Mouse (Mus musculus) left cerebral cortex, postnatal 14 days (tissue): ENCODE measurements around the gene Frzb. TPM values are rescaled to one million over a fixed set of nuclear protein-coding genes. Genes with fewer than 3 reads are reported as not detected.
"Not testable (repeated sequence)": the region's sequence is repeated elsewhere in the genome, so short reads cannot be mapped to it uniquely, and the experiment has no call there.

Source experiments
- DNase-seq, 2 experiments: peaks; one replicate each; pipeline ENCODE4 v3.0.0; 2021 to 2022; ENCODE audit warnings: low spot score in 2 of 2, mixed read lengths in 1 of 2
- intact Hi-C: fragments of 180-260 bp; cut with DNase I; formaldehyde crosslinking; loops from one replicate; pipeline ENCODE4 v1.15.1; 2025
- long read RNA-seq, 2 experiments: library from polyadenylated mRNA; stranded (forward); transcript quantifications; one replicate each; pipeline ENCODE4 v2.0.0; 2021
- total RNA-seq, 2 experiments: library from RNA; stranded (reverse); gene quantifications; 2 replicates each; pipeline ENCODE4 v1.2.3; 2021

Frzb gene
- total RNA-seq = 10 to 100 TPM; 18.3 to 26.8 TPM
- long read RNA-seq, experiment 1, transcript Frzb-201 (6 exons, 3,149 nt) = major isoform, 33 of 34 reads
- long read RNA-seq, experiment 1, partial matches to known transcripts = 0 of 34 reads
- long read RNA-seq, experiment 1, other reads (novel, unspliced or antisense) = 1 of 34 reads
- long read RNA-seq, experiment 2, transcript Frzb-201 (6 exons, 3,149 nt) = major isoform, 25 of 27 reads
- long read RNA-seq, experiment 2, partial matches to known transcripts = 0 of 27 reads
- long read RNA-seq, experiment 2, other reads (novel, unspliced or antisense) = 2 of 27 reads

DNA sequence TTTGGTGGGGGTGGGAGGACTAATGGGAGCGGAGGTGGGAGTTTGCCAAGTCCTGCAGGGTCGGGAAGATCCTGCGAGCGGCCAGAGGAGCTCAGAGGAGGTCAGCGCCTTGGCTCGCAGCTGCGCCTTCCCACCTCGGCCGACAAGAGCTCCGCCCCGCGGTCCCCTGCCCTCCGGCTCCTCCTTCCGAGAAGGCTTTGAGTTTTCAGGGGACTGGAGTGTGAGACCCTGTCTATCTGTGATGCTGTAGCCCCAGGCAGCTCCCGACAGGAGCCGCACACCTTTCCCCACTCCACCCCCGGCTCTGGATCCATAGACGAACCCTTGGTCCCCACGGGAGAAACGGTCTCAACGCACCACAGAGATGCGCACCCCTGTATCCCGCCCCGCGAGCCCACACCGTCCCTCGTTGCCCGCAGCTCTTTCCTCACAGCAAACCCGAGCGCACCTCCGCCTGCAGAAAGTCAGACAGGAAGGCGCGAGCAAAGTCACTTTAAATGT is at the start of gene Frzb:
Gene Frzb, minus strand, starts transcription at position 335 of the 501 bp plus-strand sequence.
- intact Hi-C loops = no loop called here

DNA sequence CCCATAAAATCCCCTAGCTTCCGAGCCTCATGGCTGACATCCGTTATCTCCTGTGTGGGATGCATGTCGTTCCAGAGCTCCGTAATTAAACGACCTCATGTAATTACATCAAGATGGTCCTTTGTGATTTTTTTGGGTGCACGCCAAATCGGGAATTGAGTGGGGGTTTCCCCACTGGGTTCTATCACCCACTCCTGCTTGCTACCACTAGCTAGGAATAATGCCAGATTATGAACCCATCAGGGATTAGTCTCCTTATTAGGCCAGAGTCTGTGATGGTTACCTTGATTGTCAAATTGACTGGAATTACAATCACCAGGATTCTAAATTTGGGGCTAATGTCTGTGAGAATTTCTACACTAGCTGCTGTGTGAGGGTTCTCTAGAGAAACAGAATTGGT is 47.9 kb upstream of the Frzb start:
- intact Hi-C loops, DNase-seq: not testable (repeated sequence)

More for the DNA sequence above, at the start of gene Frzb:
- peak; percentile 5 to 7 for DNase-seq

DNA sequence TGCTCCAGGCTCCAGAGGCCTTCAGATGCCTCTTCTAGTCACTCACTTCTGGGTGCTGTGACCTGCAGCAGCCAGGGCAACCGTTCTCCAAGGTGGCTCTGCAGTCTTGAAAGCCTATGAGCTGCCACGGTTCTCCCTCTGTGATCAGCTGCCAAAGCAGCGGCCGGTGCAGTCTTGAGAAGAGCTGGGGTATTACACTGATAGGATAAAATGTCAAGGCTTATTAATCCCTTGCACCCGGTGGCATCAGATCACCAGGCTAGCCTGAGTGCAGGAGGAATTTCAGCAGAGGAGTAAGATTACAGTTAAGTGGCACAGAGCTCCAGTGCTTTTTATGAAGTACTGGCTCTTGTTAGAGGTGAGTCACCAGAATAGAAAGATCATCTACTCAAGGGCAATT is 39.4 kb upstream of the Frzb start:
- intact Hi-C loops = no loop called here
- DNase-seq = no peak

DNA sequence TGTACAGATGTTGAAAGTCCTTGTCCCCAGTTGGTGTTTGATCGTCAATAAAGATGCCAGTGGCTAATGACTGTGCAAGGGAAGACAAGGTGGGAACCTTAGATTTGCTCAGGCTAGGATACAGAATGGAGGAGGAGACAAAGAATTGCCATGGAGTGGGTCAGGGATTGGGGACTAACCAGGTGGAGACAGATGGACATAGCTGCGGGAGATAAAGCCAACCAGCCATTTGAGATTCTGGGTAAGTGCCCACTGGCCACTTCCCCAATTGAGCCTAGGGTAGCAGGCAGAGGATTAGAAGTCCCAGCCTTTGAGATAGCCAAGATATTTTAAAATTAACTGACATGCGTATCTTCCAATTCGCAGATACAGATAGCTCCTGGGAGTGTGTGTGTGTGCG is 37.5 kb upstream of the Frzb start:
- intact Hi-C loops = no loop called here
- DNase-seq = no peak

DNA sequence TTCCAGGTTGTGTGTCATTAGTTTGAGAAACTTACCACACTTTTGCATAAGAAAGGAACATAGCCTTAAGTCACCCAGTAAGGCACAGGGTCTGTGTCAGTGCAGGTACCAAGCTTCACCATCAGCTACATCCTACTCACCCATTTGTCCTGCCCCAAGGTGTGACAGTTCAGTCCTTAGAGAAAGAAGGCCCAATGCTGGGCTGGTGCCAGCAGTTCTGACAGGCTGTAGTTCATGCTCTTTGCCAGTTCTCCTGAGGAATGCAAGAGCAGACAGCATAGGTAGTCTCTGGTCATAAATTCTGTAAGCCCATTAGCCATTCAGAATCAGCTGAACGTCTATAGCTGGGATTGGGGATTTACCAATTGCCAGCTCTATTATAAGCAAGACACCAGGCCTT is 28.4 kb upstream of the Frzb start:
- DNase-seq = no peak
- intact Hi-C loops = no loop called here

DNA sequence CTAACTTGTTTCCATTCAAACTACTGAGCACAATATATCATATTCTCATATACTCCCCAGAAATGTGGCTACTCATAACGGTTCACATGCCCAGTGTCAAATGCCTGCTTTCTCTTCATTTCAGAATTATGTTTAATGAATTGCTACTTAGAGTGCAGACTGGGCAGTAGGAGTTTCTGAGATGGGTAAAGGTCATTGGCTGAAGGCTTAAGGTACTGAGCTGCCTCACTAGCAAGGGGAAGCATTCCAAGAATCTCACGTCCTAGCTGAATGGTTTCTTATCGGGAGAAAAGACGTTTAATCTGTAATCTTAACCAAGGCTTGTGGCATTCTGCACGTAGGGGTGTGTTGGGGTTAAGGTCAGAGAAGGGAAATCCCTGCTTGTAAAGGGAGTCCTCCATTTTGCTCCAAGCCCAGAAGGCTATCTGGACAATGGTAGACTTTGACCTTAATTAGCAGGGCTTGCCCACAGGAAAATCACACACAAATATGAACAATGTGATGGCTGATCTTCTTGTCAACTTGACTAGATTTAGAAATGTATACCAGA is 26.9 kb upstream of the Frzb start:
- intact Hi-C loops = no loop called here
- DNase-seq = no peak

DNA sequence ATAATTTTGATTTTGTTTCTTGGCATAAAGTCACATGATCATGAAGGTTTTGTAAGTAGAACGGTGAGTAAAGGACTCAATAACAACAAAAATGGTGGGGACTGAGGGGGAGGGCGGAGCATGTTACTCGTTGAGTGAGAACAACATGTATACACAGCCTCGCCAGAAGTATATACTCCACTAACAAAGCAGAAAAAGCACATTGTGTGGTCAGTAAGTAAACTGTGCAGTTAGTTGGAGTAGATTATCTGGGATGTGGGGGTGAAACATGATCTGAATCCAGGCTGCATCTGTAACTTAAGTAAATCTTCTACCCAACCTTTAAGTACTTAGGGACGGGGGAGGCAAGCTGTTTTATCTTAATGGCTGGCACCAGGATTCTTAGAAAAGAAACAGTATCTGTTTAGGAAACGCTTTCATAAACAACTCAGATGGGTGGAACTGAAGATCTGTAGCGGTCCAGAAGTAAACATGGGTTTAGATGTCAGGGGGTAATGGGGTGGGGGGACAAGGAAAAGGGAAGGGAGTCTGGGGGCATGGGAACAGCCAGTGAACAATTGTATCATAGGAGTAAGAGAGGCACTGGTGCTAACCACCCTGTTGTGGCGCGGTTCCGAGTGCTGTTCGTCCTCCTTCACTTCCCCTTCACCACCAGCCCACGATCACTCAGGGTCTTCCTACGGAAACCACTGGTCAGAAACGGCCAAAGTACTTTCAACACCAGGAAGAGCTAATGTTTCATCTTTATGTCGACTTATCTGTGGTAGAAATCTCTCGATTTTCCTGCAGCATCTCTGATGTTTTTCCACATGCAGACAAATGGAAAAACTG is 18.8 kb upstream of the Frzb start:
- no peak for DNase-seq
- intact Hi-C loops = no loop called here

DNA sequence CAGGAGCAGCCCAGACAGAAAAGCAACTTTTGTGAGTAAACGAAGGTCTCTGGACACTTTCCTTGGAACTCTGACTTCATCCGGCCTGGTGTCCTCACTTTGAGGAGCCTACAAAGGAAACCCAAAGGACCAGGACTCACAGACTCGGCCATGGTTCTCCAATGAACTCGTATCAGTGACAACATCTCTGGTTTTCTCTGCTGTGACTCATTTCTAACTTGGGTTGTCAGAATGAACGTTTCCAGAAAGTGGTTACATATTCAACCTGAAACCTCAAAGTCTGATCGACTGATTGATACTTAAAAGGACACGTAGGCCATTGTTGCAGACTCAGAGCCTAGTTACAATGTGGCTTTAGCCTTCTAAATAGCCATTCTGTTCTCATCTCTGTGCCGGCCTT is 14.4 kb upstream of the Frzb start:
- intact Hi-C loops = no loop called here
- DNase-seq = no peak

DNA sequence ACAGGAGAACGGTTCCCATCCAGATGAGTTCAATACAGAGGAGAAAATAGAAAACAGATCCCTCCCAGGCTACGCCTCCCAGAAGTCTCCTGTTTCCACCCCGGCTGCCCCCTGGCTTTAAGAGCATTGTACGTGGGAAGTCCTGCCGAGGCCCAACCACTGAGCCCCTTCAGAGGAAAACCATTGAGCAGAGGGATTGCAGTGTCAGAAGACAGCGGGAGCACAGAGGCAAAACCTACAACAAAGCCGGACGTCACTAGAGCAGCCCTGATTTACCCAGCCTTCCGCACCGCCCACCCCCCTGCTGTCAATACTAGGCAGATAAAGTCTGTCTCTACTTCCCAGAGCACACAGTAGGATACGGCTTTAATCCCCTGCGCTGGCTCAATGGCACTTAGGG is 806 bp upstream of the Frzb start:
- intact Hi-C loops = loop anchor here (2.0 kb wide), 1 partner anchor 59 kb away; no protein-coding TSS in a partner anchor
- peak in 1 of 2 experiments; percentile 15 for DNase-seq

DNA sequence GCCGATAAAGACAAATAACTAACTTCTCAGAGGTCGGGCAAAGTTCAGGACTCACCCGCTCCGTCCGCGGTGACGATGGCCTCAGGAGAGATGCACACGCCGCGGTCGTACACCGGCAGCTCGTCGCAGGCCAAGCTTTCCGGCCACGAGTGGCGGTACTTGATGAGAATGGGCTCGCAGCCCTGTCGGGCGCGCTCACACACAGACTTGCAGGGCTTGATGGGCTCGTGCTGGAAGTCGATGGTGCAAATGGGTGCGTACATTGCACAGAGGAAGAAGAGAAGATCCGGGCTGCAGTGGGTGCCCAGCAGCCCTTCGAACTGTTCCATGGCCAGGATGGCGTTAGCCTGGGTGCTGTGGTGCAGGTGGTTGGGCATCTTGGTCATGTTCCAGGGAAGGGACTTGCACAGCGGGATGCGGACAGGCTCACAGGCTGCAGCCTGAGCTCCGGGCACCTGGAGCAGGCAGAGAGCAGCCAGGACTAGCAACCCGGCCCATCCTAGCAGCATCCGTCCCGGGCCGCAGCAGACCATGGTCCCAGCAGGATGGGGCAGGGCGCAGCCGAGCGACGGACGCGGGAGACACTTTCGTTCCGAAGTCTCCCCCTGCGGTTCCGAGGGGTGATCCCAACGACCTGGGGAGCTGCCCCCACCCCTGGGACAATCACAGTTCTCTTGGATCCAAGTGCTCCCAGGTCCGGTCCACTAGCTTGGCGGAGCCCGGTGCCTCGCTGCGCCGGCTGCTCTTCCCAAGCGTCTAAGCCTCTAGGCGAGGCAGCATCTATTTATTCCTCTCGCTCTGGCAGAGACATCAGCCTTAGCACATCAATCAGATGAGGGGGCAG is 895 bp downstream of the Frzb start:
- intact Hi-C loops = no loop called here
- peak; percentile 3 to 23 for DNase-seq

DNA sequence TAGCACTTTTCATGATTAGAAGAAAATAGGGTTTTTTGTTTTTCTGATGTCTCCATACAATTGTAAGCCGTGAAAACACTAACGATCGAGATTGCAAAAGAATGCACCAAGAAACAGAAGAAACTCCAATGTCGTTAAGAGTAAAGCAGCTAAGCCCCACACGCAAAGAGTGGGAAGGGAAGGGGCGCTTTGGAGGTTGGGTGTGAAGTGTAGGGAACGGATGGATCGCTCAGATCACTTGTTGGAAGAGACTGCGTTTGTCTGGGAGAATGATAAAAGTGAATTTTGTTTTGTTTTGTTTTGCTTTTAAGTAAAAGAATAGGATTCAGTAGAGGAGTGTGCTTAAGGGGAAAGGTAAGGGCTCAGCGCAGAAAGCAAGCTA is 1.5 kb downstream of the Frzb start:
- DNase-seq = no peak
- intact Hi-C loops = no loop called here

DNA sequence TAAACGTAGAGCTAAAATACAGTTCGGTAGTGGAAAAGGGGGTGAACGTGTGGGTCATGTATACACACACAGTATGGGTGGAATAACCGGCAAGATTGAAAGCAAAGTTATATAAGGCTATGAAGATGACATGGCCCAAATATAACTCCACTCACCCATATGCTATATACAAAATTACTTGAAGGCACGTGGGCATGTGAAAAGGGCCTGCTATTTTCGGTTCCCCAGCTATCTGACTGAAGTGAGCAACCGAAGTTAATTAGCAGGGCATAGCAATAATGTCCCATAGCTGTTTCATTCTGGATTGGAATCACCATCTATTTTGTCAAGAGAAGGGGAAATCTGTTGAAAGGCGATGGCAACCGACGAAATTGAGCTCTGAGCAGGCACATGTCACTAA is 1.9 kb downstream of the Frzb start:
- intact Hi-C loops = no loop called here
- peak in 1 of 2 experiments; percentile 5 for DNase-seq

DNA sequence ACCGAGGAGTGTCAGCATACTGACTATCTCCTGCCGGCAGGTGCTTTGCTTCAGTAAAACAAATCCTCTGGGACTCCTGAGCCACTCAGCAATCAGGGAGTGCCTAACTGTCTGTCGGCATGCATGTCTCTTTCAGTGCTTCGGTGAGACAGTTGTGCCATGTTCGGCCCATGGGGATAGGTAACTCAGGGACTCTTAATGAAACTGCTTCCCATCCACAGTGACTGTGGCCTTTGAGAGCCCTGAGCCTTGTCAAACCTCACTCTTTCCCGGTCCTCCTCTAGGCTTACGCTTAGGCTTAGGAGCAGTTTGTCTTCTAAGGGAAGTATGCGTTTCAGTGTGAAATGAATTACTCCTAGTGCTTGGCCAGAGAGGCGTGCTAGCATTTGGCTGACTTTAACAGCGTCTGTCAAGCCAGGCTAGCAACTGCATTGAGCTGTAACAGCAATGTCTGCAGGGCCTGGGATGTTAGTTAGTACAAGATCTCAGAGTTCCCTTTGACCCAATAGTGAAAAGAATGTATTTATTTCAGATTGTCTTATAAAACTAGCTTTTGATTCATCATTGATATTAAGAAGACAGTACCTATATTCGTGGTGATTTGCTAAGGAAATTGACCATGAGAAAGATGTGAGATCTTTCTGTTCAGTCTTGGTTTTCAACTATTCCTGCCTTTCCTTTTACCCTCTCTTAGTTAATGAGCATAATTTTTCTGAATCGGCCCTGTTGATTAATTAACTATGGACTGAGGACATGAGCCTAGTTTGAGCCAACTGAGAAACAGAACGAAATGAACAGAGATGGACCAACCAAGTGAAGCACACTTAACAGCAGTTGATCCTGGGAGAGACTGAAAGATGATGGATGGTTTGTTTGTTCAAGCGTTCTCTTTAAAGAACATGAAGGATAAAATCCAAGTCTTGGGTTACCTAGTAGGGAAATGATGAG is 2.7 kb downstream of the Frzb start:
- DNase-seq = no peak
- intact Hi-C loops = no loop called here

DNA sequence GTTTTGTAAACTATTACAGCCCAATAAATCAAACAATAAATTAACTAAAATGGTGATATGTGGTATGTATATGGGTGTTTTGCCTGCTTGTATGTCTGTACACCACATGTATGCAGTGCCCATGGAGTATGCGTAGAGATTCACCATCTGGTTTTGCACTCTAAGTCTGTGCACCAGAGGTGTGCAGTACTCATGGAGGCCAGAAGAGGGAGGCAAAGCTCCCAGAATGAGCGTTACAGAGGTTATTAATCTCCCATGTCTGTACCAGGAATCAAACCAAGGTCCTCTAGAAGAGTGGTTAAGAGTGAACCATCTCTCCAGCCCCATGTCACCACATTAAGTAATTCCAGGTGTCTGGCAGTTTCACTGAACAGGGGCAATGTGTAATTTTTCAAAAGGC is 3.5 kb downstream of the Frzb start:
- DNase-seq = peak in 1 of 2 experiments; percentile 10
- intact Hi-C loops = no loop called here

DNA sequence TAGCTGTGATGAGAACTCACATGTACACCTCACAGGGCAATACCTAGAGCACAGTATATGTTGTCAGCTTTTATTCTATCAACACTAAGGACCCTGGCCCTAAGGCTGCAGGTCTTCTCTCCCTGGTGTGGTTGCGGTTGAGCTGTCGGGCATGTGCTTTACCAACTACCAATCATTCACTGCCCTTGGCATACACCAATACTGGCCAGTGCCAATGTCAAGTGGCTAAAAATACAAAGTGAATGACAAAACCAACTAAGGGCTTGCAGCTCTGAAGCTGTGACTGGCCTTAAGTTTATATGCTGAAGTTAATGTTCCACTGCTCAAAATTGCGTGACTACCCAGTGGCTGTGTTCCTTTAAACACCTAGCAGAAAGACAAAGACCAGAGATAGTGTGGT is 6.0 kb downstream of the Frzb start:
- intact Hi-C loops = no loop called here
- no peak for DNase-seq

DNA sequence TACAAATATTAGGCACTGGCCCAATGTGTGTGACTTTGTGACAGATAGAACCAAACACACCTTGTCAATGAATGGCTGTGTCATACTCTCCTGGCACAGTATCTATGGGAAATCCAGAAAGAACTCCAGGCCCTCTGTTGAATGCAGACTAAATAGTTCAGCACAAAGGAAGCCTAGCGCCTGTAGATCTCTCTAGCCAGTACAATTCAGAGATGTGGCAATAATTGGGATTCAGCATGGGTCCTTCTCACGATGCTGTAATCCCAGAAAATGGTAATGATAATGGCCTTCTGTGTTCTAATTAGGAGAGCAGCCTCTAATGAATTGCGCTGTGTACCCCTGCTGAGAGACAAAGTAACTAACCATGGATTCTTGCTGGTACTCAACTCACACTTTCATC is 8.6 kb downstream of the Frzb start:
- no peak for DNase-seq
- intact Hi-C loops = no loop called here

DNA sequence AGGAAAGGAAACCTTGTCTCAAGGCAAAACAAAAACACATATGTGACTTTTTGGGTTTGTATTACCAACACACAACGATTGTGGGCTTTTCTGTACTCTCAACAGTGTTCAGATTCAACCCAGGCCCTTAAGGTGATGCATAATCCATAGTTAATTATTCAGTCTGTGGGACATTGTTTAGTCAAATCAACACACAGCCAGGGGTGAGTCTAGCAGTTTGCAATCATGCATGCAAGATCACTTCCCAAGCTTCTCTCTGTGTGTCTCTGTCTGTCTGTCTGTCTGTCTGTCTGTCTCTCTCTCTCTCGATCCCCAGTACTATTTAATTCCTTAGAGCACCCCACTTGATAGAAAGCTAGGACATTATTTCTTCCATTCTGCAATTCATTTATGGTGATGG is 10.0 kb downstream of the Frzb start:
- intact Hi-C loops = no loop called here

DNA sequence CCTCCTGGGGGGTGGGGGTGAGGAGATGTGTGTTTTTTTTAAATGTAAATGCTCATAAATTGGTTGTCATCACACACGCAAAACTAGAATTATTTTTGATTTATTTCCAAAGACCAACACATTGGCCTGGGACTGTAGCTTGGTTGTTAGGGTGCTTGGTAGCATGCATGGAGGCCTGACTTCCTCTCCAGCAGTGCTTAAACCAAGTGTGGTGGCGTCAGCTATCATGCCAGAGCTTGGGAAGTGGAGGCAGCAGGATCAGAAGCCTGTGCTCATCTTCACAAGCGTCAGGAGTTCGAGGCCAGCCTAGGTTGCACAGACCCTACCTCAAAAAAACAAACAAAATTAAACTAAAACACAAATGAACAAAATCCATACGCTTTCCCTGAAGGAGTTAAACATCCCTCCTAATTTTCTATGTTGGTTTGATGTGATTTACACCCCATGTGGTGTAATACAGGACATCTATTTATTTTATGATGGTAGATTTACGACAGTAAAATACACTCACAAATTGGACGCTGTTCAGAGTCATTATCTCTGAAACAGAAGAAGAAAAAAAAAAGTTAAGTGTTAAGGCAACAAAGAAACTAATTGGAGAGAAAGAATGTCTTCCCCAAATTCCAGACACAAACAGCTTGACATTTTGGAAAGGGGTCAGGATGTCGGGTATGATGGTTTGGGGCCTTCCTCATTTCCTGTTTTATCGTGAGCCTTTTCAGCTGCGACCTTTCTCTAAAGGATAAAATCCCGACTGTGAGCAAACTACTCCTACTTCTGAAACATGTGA is 12.4 kb downstream of the Frzb start:
- no peak for DNase-seq
- intact Hi-C loops = no loop called here

More for the DNA sequence above, 10.0 kb downstream of the Frzb start:
- DNase-seq = no peak
